Mouse (Mus musculus): ENCODE data around the gene Clpb.
A peak's percentile ranks its signal among the peaks of the same experiment; 100 is the strongest.

The Clpb gene

DNA sequence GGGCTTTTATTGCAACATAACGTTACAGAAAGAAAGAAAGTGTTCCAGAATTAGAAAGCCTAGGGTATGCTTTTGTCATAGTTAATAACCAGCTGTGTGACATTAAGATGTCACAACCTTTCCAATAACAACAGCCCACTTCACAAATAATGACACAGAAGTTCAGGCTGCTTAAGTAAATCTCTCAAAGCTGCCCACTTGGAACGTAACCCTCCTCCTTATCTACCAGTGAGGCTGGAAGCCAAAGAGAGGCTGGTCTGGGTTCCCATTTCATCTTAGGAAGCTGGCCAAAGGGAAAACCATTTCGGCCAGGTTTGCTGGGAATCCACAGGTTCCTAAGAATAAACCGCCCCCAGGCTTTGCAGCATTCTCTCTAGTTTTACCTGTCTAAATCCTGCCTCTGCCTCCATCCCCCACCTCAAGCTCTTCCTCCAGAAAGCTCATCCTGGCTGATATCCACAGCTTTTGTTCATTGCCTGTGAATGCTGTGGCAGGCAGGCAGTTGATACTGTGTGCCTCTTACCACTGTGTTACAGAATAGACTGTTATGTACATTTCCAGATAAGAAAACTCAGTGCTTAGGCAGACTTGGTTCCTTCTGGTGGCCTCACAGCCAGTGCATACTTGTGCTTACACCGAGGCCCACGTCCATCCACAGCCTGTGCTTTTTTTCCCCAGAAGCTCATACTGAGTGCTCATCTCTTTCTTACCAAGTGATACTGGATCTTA, 12.8 kb downstream of the Clpb start:
- no peak for DNase-seq (ENCODE audit: low spot score)

DNA sequence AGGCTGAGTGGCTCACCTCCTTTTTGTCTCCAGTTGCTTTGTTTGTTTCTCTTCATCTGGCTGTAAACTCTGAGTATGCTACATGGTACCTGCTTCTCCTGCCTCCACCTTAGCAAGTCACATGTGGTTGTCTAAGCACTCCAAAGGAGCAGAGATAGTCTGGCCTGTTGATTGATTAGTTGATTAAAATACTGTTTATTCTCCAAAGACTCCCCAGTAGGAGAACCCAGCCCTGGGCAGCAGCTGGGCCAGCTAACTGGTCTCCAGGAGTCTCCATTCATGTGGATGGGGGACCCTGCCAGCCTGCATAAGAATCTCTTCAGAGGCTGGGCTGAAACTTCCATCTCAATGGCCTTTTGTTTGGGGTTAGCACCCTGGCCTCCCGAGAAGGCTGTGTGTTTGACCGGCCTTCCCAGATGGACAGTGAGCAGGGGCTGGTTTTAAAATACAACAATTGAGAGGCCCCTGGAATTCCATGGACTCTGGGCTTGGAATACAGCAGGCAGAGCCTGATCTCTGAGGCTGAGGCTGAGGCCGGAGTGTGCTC, 13.4 kb downstream of the Clpb start:
- no peak for DNase-seq (ENCODE audit: low spot score)

DNA sequence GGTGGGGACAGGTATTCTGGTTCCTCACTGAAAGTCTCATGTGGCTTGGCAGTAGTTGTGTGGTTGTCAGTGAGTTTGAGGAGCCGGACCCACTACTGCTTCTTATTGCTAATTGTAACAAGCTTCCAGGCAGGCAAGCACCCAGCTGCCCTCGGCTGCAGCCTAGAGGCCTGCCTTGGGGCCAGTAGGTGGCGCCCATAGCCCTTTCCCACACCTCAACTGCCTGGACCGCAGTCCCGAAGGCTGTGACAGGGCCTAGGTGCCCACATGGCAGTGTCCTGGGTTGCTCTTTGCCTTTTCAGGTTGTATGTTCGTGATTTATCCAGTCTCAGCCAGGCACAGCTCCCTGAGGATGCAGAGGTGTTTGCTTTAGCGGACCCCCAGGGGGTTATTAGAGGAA, 16.2 kb downstream of the Clpb start:
- DNase-seq (ENCODE audit: low spot score): peak; percentile 50

DNA sequence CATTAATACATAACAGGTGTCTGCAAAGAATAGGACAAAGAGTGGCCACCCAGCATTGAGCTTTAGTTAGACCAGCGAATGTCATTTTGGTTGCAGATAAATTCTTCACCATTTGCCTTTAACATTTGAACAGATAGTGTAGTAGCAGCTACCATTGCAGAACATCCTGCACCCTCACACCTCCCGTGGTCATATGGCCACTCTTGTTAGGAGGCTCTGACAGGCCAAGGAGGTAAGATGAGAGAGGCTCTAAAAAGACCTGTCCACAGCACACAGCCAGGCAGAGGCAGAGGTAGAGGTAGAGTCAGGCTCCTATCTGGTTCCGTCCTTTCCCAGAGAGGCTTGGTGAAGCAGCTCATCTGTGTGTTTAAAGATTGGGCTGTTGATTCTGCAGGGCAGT, 17.5 kb downstream of the Clpb start:
- no peak for DNase-seq (ENCODE audit: low spot score)

DNA sequence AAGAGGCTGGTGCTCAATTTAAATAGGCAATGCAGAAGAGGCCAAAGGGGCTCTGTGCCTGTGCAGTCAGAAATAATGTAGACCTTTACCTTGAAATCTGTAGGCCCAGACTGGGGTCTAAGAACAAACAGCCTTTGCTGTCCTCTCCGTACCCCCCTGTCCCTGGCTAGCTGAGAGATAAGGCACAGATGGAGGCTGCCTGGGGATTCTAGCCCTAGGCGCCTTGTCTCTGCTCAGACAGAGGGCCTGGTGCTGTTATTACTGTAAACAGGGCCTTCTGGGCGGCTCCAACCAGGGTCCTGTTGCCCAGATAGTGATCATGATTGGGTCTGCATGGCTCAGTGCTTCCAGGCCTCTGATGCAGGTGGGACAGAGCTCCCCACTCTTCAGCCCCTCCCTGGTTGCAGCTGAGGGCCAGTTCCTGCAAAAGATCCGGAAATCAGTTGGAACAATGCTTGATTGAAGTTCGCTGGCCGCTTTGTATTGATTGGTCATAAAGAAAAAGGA, 18.2 kb downstream of the Clpb start:
- no peak for DNase-seq (ENCODE audit: low spot score)

DNA sequence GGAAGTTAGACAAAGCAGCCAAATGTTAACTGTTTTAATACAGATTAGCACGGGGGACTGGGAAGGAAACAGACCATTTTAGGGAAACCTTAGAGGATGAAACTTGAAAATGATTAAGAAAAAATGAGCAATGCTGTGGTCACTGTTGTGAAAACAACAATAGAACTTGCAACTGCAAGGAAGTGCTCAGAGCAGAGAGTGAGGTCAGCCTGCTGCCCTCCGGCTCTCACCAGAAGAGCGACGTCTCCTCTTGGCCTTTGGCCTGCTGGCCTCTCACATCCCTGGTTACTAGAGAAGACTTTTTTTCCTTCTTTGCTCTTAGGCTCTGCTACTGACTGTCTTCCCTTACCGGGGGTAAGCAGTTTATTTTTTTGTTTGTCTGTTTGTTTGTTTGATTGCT, 19.5 kb downstream of the Clpb start:
- DNase-seq (ENCODE audit: low spot score): no peak

DNA sequence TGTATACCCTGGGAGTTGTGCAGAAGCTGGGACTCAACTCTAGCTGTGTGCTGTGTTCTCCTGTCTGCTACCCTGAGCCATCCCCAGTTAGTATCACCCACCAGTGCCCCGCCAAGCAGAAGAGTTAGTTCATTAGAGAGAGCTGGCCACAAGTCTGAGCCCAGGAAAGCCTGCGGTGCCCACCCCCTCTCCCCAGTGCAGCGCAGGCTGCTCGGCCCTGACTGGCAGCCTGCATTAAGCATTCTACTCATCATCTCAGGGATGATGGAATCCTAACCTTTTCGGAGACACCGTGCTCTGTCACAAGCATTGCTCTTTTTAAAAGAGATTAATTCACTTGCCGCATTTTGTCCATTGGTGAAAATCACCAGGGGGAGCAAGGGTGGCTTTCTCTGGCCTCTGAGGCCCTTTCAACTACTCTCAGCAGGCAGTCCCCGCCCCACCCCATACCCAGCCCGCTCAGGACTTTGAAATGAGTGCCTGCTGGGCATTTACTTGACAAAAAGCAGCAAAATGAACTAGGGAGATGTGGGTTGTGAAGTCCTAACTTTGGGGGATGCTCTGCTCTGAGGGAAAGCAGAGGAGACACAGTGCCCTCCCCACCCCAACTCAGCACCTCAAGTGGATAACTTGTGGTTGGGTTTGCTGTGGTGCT, 20.7 kb downstream of the Clpb start:
- no peak for DNase-seq (ENCODE audit: low spot score)

DNA sequence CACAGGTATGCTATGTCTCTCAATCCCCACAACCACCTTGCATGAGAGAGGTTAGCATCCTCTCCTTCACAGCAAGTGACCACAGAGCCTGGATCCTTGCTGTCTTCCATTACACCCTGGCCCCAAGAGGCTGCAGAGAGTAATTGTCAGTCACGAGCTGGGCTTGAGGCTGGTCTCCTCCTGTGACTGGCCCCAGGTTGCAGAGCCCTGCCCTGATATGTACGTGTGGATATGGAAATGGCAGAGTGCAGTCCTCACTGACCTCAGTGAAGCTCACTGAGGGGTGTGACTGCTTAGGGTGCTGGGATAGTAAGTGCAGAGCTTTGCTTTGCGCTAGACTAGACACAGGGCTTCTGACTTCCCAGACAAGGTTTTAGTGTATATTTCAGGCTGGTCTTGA, 21.2 kb downstream of the Clpb start:
- no peak for DNase-seq (ENCODE audit: low spot score)

DNA sequence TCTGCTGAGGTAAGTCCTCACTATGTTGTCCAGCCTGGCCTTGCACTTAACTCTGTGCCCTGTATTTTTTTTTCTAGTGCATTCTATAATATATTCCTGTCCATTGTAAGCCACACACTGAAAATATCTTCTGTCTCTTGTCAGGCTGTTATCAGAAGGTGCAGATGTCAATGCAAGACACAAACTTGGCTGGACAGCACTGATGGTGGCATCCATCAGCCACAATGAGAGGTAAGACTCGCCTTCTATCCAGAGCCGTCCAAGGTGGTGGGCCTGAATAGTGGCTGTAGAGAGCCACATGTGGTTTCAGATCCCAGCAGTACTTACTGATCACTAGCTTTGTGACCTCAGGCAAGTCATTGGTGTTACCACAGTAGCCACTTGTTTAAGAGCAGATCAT, 23.7 kb downstream of the Clpb start:
- DNase-seq (ENCODE audit: low spot score): no peak

DNA sequence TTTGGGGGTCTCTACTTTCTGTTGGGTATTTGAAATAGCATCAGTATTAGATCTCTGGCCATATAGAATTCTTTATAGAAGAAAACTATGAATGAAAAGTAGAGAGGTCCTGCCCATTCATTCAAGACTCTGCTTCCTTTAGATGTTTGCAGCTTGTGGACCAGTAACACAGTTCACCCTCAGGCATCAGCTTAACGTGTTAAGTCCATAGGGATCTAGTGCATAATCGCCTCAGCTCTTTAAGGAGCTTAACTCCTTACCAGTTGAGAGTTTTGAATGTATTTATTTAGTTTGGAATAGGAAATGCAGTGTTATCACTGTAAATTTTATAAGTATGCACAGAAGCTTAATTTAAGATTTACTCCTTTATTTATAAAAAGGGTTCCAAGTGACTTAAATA, 27.0 kb downstream of the Clpb start:
- DNase-seq (ENCODE audit: low spot score): no peak

DNA sequence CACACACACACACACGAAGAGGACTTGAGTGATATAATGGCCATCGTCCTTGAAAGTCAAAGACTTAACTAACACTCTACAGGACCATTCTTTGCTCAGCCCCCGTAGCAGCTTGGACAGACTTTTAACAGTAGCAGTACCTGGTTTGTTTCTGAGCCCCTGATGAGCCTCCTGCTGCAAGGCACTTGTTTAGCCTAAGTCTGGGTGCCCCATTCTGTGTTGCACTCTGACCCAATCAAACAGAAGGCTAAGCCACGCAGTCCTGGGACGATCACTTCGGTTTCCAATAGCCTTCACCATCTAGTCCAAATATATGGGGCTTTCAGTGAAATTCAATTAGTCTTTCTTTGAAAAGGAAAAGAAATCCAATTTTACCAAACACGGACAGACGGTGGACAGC, 28.4 kb downstream of the Clpb start:
- DNase-seq (ENCODE audit: low spot score): no peak

DNA sequence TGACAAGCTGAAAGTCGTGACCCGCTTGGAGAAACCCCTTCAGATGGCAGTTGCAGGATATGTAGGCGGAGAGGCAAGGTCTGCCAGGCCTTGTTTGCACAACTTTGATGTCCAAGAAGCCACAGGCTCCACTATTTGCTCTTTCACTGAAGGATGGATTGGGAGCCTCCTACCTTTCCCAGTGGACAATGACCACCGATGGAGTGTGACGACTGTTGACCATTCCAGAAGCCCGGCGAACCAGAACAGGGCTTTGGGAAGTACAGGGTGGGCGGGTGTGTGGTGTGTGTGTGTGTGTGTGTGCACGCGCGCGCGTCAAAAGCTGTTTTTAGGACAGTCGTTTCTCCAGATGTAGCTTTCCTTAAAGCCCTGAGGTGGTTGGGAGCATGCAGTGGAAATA, 29.0 kb downstream of the Clpb start:
- DNase-seq (ENCODE audit: low spot score): no peak

DNA sequence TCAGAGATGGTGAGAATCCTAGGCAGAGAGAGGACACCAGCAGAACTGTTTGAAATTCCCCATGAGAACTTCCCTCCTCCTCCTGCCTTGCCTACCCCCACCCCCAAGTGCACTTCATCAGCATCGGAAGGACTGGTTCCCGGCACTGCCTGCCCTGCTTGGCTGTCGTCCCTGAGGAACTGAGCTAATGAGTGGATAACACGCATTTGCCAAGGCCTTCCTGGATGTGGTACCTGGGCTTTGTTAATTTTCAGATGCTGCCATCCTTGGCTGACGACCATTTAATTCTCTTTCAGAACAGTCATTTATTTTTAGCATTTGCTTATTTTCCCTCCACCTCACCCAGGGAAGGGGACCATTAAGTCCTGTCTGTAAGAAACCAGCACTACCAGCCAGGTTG, 32.0 kb downstream of the Clpb start:
- DNase-seq (ENCODE audit: low spot score): no peak

DNA sequence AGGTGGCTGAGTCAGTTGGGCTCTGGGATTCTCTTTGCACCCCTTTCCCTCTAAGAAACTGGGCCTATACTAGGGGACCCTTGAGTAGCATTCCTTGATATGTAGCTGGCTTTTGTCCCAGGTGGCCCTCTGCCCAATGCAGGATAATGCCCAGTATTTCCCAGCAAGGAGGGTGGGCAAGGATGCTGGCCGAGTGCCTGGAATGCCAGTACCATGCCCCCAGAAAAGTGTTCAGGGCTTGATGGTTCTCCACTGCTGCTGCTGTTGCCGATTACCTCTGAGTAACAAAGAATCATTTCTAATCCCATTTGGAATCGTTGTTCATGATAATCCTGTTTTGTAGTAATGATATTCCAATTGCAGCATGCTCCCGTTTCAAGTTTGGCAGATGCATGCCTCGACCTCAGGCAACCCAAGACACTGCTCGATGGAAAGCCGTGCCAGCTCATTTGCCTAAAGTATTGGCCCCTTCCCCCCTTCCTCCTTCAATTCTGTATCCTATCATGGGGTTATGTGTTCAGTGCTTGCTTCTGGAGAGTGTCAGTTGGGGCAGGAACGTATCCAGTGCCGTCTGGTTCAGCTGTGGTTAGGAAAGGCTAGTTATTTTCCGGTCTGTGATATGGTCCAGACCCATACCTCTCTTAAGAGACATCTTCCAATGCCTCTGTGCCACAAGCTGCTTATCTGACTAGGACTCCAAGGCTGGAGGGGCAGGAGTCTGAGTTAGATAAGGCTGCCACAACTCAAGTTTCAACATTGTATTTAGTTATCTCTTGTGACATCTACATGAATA, 33.7 kb downstream of the Clpb start:
- DNase-seq (ENCODE audit: low spot score): no peak

DNA sequence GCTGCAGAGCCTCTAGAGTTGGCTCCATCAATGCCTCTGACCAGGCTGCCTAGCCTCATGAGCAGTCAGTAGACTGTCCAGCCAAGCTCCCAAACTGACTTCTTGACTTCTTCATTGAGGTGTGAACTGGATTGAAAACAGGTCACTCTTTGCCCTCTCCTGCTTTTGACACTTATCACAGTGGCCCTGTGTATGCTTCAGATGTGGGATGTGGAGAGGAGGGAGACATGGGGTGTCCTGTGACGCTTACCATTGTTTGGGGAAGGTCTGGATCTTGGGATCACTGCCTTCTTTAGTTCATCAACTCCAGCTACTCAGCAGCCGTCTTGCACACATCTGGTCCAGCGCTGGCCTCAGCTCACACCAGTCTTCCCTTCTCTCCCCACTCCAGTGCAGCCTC, 36.9 kb downstream of the Clpb start:
- DNase-seq (ENCODE audit: low spot score): no peak

DNA sequence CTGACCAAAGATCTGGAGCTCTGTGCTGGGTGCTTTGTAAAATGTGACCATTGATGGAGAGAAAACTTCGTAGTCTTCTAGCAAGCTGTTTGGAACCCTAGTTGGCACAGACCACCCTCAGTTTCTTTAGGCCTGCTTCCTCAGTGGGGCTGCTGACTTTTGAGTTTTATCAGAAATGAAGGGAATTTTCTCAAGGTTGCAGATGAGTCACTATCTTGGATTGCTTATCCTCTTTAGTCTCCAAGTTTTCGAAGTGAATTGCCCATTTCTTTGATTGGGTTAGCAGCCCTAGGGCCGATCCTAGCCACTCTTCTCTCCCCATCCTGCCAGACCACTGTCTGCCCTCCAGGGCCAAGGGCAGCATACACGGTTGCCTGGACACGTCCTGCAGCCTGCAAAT, 39.3 kb downstream of the Clpb start:
- DNase-seq (ENCODE audit: low spot score): no peak

DNA sequence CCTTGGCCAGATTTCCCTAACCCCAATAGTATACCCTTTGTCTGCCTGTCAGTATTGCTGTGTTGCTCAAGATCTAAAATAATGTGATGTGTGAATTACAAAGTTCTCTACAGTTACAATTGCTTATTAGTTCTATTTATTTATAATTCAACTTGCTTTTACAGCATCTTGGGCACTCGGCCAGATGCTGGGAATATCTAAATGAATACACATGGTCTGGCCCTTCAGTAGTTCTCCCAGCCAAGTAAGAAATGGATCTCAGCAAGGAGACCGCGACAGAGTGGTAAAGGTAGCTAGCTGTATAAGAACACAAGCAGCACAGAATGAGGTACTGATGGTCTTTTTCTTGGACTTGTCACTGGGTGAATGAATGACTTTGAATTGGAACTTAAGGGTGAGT, 46.2 kb downstream of the Clpb start:
- DNase-seq (ENCODE audit: low spot score): no peak

DNA sequence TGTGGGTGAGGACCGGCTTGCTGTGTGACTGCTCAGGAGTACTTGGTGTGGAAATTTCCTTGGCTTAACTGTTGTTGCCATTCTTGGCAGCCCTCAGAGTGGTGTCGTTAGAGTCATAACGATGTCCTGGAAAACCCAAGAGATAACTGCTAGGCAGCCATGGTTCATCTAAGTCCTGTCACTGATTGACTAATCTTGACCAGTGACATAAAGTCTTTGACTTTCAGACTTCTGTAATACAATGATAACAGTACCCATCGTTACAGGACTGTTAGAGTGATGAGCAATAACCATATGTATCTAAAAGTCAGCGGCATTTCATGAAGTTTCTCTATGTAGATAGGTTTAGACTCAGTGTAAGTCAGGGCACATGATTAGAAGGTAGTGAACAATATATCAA, 46.8 kb downstream of the Clpb start:
- no peak for DNase-seq (ENCODE audit: low spot score)

DNA sequence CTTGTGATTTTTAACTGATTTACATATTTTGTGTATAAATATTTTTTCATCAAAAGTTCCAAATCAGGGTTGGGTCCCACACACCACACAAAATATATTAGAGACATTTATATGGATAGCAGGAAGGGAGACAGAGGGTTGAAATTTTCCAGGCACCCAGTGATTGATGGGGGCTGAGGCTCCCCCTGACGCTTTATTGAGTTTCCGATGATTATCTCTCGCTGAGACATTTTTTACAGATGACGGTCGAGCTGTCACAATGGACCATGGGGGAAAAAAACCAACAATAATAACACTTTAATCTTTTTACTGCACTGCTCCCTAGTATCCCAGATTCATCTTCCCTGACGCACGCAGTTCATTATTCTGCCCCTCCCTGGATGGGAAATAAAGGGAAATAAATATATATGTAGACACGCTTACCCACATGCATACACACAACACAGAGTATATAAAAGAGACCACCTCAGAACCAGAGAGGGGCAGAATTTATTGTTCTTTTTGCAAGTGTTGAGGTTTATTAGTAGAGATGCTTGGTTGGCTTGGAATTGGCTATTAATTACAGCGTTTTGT, 50.5 kb downstream of the Clpb start:
- no peak for DNase-seq (ENCODE audit: low spot score)

DNA sequence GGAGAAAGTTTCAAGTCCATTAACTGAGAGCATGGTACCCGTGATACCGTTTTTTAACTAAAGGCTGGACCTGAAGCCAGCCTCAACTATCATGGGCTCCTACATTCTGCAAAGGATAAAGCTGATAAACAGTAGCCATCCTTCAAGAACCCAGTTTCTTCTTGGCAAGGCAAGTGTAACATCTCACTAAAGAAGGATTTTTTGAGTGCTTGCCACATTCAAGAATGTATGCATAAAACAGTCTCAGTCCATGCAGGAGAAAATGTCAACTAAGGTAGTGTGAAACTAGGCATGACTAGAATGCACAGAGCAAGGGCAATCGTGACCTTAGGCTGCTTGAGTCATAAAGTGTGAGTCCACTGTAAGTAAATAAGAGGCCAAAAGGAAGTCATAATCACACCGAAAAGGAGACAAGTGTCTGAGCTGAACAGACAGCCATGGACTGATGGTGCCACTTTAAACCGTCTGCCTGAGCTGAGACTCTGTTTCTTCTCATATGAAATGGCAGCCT, 51.7 kb downstream of the Clpb start:
- DNase-seq (ENCODE audit: low spot score): no peak

DNA sequence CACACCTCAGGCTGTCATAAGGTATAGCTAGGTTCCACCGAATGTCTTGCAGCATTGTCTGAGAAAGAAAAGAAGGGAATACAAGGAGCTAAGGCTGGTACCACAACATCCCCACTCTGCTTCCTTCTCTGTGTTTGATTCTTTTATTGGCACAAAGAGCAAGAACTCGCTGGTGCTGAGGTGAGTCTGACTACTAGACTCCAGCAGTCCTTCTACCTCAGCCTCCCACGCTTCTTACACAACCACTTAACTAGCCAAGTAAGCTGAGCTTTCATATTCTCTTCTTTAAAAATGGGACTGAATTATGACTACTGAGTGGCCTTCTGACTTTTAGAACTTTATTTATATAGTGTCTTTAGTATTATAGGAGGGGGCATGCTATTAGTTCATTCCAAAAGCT, 56.9 kb downstream of the Clpb start:
- no peak for DNase-seq (ENCODE audit: low spot score)

DNA sequence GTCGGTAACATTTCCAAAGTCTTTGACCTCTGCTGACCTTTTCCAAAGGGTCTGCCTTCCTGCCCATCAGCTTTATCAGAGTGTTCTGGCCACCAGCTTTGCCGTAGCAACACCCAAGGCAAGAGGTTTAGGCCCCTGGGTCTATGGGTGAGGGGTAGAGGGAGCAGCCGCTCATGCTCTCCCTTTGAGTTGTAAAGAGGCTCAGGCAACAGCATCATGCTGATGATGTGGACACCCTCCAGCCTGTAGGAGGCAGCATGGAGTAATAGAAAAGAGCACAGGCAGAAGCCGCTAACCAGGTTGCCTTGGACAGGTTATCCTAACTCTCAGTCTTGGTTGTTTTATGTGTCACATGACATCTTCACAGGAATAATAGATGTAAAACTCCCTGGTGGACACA, 61.6 kb downstream of the Clpb start:
- DNase-seq (ENCODE audit: low spot score): no peak
